Mouse (Mus musculus) forebrain, embryonic 14.5 days (tissue): ENCODE results near the gene Itga1. TPM values are rescaled to one million over a fixed set of nuclear protein-coding genes. Genes with fewer than 3 reads are reported as not detected.

Source experiments
- ATAC-seq: fragments of 200-750 bp; cut with Nextera tagmentation; 2 replicates; pipeline ENCODE4 v1.8.0; 2017; ENCODE audit warnings: mild to moderate bottlenecking, moderate library complexity
- DNase-seq: peaks from one replicate; pipeline ENCODE4 v3.0.0-alpha.2; 2015; ENCODE audit warnings: low spot score
- H3K27ac ChIP-seq: fragments of 300-500 bp; sonication (generic); 2 replicates; pipeline ENCODE4 v1.5.1; 2014; ENCODE audit warnings: low read depth, mild to moderate bottlenecking, control low read depth, low read length, moderate library complexity
- H3K27me3 ChIP-seq: fragments of 300-500 bp; sonication (generic); replicated peaks from 2 replicates; pipeline ENCODE4 v1.6.1; 2014; ENCODE audit warnings: low read length, control low read depth, mixed read lengths; ENCODE audit not compliant: control insufficient read depth, insufficient read depth
- H3K36me3 ChIP-seq: fragments of 300-500 bp; sonication (generic); 2 replicates; pipeline ENCODE4 v1.6.1; 2014; ENCODE audit warnings: low read length, control low read depth; ENCODE audit not compliant: control insufficient read depth, insufficient read depth
- H3K4me1 ChIP-seq: fragments of 300-500 bp; sonication (generic); 2 replicates; pipeline ENCODE4 v1.6.1; 2014; ENCODE audit warnings: antibody characterized with exemption, low read length, control low read depth; ENCODE audit not compliant: control insufficient read depth, insufficient read depth
- H3K4me2 ChIP-seq: fragments of 300-500 bp; sonication (generic); 2 replicates; pipeline ENCODE4 v1.6.1; 2014; ENCODE audit warnings: mild to moderate bottlenecking, control low read depth, low read length
- H3K4me3 ChIP-seq: fragments of 300-500 bp; sonication (generic); 2 replicates; pipeline ENCODE4 v1.5.1; 2014; ENCODE audit warnings: low read depth, low read length, control low read depth
- H3K9ac ChIP-seq: fragments of 300-500 bp; sonication (generic); 2 replicates; pipeline ENCODE4 v1.6.1; 2014; ENCODE audit warnings: mild to moderate bottlenecking, low read length, control low read depth, moderate library complexity
- H3K9me3 ChIP-seq: fragments of 300-500 bp; sonication (generic); replicated peaks from 2 replicates; pipeline ENCODE4 v1.6.1; 2016; ENCODE audit warnings: low read length, control low read depth, mixed read lengths; ENCODE audit not compliant: control insufficient read depth
- WGBS: fragments of 180-500 bp; shearing (Covaris S2); extraction: QIAGEN DNeasy Blood & Tissue Kit; methylation state at CpG from one replicate; pipeline ENCODE4 v1.1.7; 2014; 5-methylcytosine and 5-hydroxymethylcytosine counted together
- polyA plus RNA-seq: library from polyadenylated mRNA; unstranded; fragments of >200 nt; fragmentation: Nextera tagmentation; extraction: Ambion mirVana; gene quantifications from 2 replicates; pipeline ENCODE4 v1.2.1, GENCODE M21; 2014

Gene Itga1
- polyA plus RNA-seq, 1 experiment from 2014 or later = 5.8 TPM

GRCm38 (mm10) chr13:115050660-115051559, 50.9 kb downstream of the Itga1 start:
- DNase-seq (peak; percentile 73), ATAC-seq (peak; percentile 85; the same call in 1 of the 2 replicates)
- 82% methylated on average over 13 of the region's 13 CpGs for WGBS
- Histone ChIP-seq H3K4me2 (no peak overlapping the region), H3K27me3 (no peaks in the 10 kb centered on the region), H3K9me3 (no peaks in the 10 kb centered on the region), H3K4me3 (no peak overlapping the region), H3K4me1 (no peaks in the 10 kb centered on the region), H3K27ac (peak overlapping the region; percentile 21; the same call in 1 of the 2 replicates), H3K9ac (no peak overlapping the region), H3K36me3 (no peaks in the 10 kb centered on the region)

GRCm38 (mm10) chr13:115042652-115043051, 59.1 kb downstream of the Itga1 start:
- Histone ChIP-seq H3K9ac (no peak overlapping the region), H3K27me3 (no peaks in the 10 kb centered on the region), H3K4me2 (no peak overlapping the region), H3K36me3 (no peaks in the 10 kb centered on the region), H3K4me1 (no peaks in the 10 kb centered on the region), H3K9me3 (no peaks in the 10 kb centered on the region), H3K27ac (no peak overlapping the region), H3K4me3 (no peak overlapping the region)
- no peak for DNase-seq
- WGBS = 84% methylated on average over 2 of the region's 2 CpGs
- no peak for ATAC-seq

DNA sequence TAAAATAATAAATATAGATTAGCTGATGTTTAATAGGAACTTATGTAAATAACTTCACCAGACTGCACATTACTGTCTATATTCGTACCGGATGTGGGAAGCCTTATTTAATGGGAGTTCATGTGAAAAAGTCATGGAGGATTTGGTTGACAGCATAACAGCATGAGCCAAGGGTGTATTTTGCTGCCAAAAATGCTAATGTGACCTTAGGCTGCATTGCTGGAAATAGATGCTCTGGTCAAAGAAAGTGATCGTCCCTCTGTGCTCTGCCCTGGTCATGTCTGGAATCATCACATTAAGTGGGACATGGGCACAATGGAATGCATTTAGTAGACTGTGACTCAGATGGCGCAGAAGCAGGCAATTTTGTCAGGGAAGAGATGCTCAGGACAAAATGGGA, 64.5 kb downstream of the Itga1 start:
- ATAC-seq = no peak
- H3K27me3 ChIP-seq = no peaks in the 10 kb centered on the region
- no peak overlapping the region for H3K4me2 ChIP-seq
- no peaks in the 10 kb centered on the region for H3K9me3 ChIP-seq
- H3K27ac ChIP-seq = no peak overlapping the region
- no peaks in the 10 kb centered on the region for H3K4me1 ChIP-seq
- WGBS = 69% methylated on average over 4 of the region's 4 CpGs
- H3K36me3 ChIP-seq = no peaks in the 10 kb centered on the region
- no peak for DNase-seq
- no peak overlapping the region for H3K9ac ChIP-seq
- no peak overlapping the region for H3K4me3 ChIP-seq

- Histone ChIP-seq H3K9ac (no peak overlapping the region), H3K4me3 (no peak overlapping the region), H3K27ac (no peak overlapping the region), H3K27me3 (no peaks in the 10 kb centered on the region), H3K4me1 (no peaks in the 10 kb centered on the region), H3K4me2 (no peak overlapping the region), H3K36me3 (no peaks in the 10 kb centered on the region), H3K9me3 (no peaks in the 10 kb centered on the region)
- no peak for ATAC-seq
- 87% methylated on average over 8 of the region's 8 CpGs for WGBS
- DNase-seq = no peak
These were observed 66.4 kb downstream of the Itga1 start for GRCm38 (mm10) chr13:115035387-115035786.

DNA sequence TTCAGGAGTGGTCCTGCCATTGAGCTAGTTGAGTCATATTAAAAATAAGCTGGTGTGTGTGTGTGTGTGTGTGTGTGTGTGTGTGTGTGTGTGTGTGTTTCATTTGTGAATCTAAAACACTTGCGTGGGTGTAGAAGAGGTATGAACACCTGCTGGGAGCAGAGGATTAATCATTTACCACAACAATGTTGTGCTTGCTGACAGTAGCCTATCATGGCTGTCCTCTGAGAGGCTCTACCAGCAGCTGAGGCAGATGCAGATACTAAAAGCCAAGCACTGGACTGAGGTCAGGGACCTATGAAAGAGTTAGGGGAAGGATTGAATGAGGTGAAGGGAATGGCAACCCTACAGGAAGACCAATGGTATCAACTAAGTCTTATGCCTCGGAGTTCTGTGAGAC, 68.6 kb downstream of the Itga1 start:
- Histone ChIP-seq H3K4me3 (no peak overlapping the region), H3K9ac (no peak overlapping the region), H3K27me3 (no peaks in the 10 kb centered on the region), H3K4me2 (no peak overlapping the region), H3K9me3 (no peaks in the 10 kb centered on the region), H3K27ac (no peak overlapping the region), H3K36me3 (no peaks in the 10 kb centered on the region), H3K4me1 (no peaks in the 10 kb centered on the region)
- 84% methylated on average over 2 of the region's 2 CpGs for WGBS
- no peak for ATAC-seq
- DNase-seq = no peak

DNA sequence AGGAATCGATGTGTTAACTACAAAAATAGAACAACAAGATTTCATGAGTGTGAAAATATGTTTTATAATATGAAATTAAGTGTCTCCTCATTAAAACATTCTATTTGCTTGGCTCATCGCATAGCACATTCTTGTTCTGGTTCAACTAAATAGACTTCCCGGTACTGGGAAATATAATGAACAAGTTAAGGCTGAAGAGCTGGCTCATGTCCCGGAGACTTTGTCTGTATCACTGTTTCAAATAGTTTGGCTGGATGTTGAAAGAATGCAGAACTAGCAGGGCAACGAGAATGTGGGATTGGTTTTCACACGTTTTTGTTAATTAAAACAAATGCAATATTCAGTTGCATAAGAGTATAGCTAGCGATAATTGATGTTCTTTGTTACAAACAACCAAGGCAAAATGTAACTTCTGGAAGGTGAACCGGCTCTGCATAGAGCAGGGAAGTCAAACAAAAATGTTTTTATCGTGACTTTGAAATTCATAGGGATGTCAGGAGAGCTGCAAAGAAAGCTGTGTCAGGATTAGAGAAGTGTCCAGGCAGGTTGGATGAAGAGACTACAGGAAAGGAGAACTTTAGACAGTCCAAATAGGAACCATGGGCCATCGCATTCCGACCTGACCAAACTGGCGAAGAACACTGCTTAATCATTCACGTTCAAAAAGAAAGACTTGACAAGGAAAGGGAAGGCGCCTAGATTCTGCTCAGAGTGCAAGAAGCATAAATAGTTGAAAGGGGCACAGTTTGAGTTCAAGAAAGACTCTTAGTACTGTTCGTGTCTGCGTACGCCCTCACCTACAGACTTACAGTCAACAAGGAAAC, 70.4 kb downstream of the Itga1 start:
- H3K9me3 ChIP-seq = no peaks in the 10 kb centered on the region
- H3K4me3 ChIP-seq = no peak overlapping the region
- peak; percentile 39 for DNase-seq
- H3K27me3 ChIP-seq = no peaks in the 10 kb centered on the region
- no peaks in the 10 kb centered on the region for H3K4me1 ChIP-seq
- H3K9ac ChIP-seq = no peak overlapping the region
- no peaks in the 10 kb centered on the region for H3K36me3 ChIP-seq
- no peak overlapping the region for H3K4me2 ChIP-seq
- no peak overlapping the region for H3K27ac ChIP-seq
- ATAC-seq = no peak; the same call in 1 of the 2 replicates
- 70% methylated on average over 17 of the region's 17 CpGs for WGBS

DNA sequence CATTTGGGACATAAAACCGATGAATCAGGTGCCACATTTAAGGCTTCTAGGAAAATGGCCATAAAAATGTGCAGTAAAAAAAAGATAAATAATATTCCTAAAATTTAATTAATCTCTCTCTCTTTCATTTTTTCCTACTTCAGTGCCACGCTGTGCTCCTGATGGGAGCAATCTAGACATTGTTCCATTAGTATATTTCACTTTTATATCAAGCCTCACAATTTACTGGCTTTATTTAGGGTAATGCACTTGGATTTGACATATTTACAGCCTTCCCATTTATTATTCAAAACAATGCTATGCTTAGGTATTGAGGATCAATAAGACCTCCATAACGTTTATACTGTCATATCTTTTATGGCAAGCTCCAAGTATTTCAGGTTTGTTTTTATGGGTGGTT, 76.4 kb downstream of the Itga1 start:
- H3K36me3 ChIP-seq = no peaks in the 10 kb centered on the region
- H3K4me3 ChIP-seq = no peak overlapping the region
- H3K9me3 ChIP-seq = no peaks in the 10 kb centered on the region
- ATAC-seq (no peak), DNase-seq (no peak)
- no peak overlapping the region for H3K9ac ChIP-seq
- no peak overlapping the region for H3K27ac ChIP-seq
- WGBS = 92% methylated on average over 3 of the region's 3 CpGs
- no peaks in the 10 kb centered on the region for H3K4me1 ChIP-seq
- H3K4me2 ChIP-seq = no peak overlapping the region
- no peaks in the 10 kb centered on the region for H3K27me3 ChIP-seq

DNA sequence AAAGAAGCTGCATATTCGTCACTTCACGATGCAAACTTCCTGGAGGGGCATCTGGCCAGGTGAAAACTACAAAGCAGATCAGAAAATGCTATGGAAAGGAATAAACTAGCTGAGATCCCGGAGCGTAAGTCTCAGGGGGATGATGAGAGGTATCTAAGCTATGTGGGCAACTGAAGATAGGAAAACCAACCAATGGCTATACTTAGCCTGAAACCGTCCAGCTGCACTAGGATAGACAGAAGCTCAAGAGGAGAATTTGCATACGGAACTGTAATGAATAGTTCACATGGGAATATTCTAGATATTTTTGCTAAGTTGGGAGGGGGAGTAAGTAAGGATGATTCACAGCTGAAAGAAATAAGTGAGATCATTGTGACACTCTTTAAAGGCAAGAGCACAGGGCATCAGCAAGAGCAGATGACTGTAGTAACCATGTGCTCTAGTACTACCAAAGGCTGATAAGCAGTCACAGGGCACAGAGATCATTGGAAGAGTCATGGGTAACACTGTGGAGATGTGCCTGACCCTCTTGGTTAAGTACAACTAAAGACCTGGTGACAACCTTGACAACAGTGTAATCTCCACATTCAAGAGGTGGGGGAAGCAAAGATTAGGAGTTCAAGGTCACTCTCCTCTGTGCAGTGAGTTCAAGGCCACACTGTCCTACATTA, 79.5 kb downstream of the Itga1 start:
- H3K27ac ChIP-seq = no peak overlapping the region
- 93% methylated on average over 6 of the region's 6 CpGs for WGBS
- ATAC-seq = no peak

More for the DNA sequence above, 79.5 kb downstream of the Itga1 start:
- Histone ChIP-seq H3K27me3 (no peaks in the 10 kb centered on the region), H3K4me3 (no peak overlapping the region), H3K9me3 (no peaks in the 10 kb centered on the region), H3K9ac (no peak overlapping the region), H3K36me3 (no peaks in the 10 kb centered on the region), H3K4me1 (no peaks in the 10 kb centered on the region), H3K4me2 (no peak overlapping the region)
- no peak for DNase-seq
